Mouse (Mus musculus): ENCODE measurements around the gene Dnmt1.

- TF ChIP-seq CTCF (IDR thresholded peaks at IDR 0.05; ENCODE audit: low read depth) (no peak), EP300 (optimal IDR thresholded peaks at IDR 0.05) (no peak)
Observed at GRCm38 (mm10) chr9:20893590-20894343, 65.9 kb downstream of the Dnmt1 start.
